Mouse (Mus musculus) stomach, postnatal 0 days (tissue): ENCODE data around the gene Luzp2. TPM values are rescaled to one million over a fixed set of nuclear protein-coding genes. Genes with fewer than 3 reads are reported as not detected.

ENCODE experiments used
- ATAC-seq: fragments of 200-750 bp; cut with Nextera tagmentation; 2 replicates; pipeline ENCODE4 v1.8.0; 2017; ENCODE audit not compliant: low FRiP score, low TSS enrichment
- DNase-seq: peaks from one replicate; pipeline ENCODE4 v3.0.0-alpha.2; 2016; ENCODE audit warnings: low spot score
- H3K27ac ChIP-seq: fragments of 300-500 bp; sonication (generic); replicated peaks from 2 replicates; pipeline ENCODE4 v1.5.1; 2014; ENCODE audit warnings: mild to moderate bottlenecking, control low read depth
- H3K27me3 ChIP-seq: fragments of 300-500 bp; sonication (generic); 2 replicates; pipeline ENCODE4 v1.6.1; 2014; ENCODE audit warnings: low read length; ENCODE audit not compliant: control insufficient read depth, insufficient read depth
- H3K36me3 ChIP-seq: fragments of 300-500 bp; sonication (generic); 2 replicates; pipeline ENCODE4 v1.6.1; 2014; ENCODE audit warnings: low read length, mixed read lengths; ENCODE audit not compliant: control insufficient read depth, insufficient read depth
- H3K4me1 ChIP-seq: fragments of 300-500 bp; sonication (generic); replicated peaks from 2 replicates; pipeline ENCODE4 v1.6.1; 2014; ENCODE audit warnings: antibody characterized with exemption; ENCODE audit not compliant: control insufficient read depth, insufficient read depth
- H3K4me2 ChIP-seq: fragments of 300-500 bp; sonication (generic); replicated peaks from 2 replicates; pipeline ENCODE4 v1.6.1; 2014; ENCODE audit warnings: low read depth, mild to moderate bottlenecking, control low read depth, moderate library complexity
- H3K4me3 ChIP-seq: fragments of 300-500 bp; sonication (generic); 2 replicates; pipeline ENCODE4 v1.5.1; 2014; ENCODE audit warnings: low read depth, low read length, control low read depth
- H3K9ac ChIP-seq: fragments of 300-500 bp; sonication (generic); 2 replicates; pipeline ENCODE4 v1.6.1; 2014; ENCODE audit warnings: mild to moderate bottlenecking, low read length, control low read depth, mixed read lengths
- H3K9me3 ChIP-seq: fragments of 300-500 bp; sonication (generic); 2 replicates; pipeline ENCODE4 v1.6.1; 2016; ENCODE audit warnings: low read length; ENCODE audit not compliant: control insufficient read depth
- CTCF ChIP-seq: IDR thresholded peaks from 2 replicates; pipeline ENCODE4 v1.5.1; 2016; ENCODE audit warnings: antibody characterized with exemption, low read depth, mild to moderate bottlenecking, moderate library complexity
- EP300 ChIP-seq: optimal IDR thresholded peaks from 2 replicates; pipeline ENCODE3; 2016; ENCODE audit warnings: antibody characterized with exemption
- WGBS: fragments of 180-500 bp; shearing (Covaris S2); extraction: QIAGEN DNeasy Blood & Tissue Kit; methylation state at CpG from one replicate; pipeline ENCODE4 v1.1.7; 2014; 5-methylcytosine and 5-hydroxymethylcytosine counted together
- polyA plus RNA-seq: library from polyadenylated mRNA; unstranded; fragments of >200 nt; fragmentation: Nextera tagmentation; extraction: Ambion mirVana; gene quantifications from 2 replicates; pipeline ENCODE4 v1.2.1, GENCODE M21; 2015

The Luzp2 gene
- polyA plus RNA-seq, 1 experiment from 2014 or later, result 0.35 TPM

GRCm38 (mm10) chr7:55188927-55189326 lies 353.6 kb downstream of the Luzp2 start:
- DNase-seq (no peak), ATAC-seq (no peak)
- Histone ChIP-seq H3K9ac (no peak overlapping the region), H3K27me3 (no peaks in the 10 kb centered on the region), H3K36me3 (no peaks in the 10 kb centered on the region), H3K4me1 (no peaks in the 10 kb centered on the region), H3K27ac (no peak overlapping the region), H3K4me3 (no peak overlapping the region), H3K4me2 (no peak overlapping the region), H3K9me3 (no peaks in the 10 kb centered on the region)
- no peak for TF ChIP-seq CTCF
- TF ChIP-seq EP300, result no peak
- 82% methylated on average over 10 of the region's 10 CpGs for WGBS

- ATAC-seq (no peak), DNase-seq (no peak)
- WGBS, result 68% methylated on average over 2 of the region's 2 CpGs
- H3K27ac ChIP-seq, result no peak overlapping the region
- TF ChIP-seq EP300 (no peak), CTCF (no peak)
- no peaks in the 10 kb centered on the region for H3K27me3 ChIP-seq
- no peak overlapping the region for H3K4me3 ChIP-seq
- no peak overlapping the region for H3K4me2 ChIP-seq
- no peaks in the 10 kb centered on the region for H3K4me1 ChIP-seq
- H3K9ac ChIP-seq, result no peak overlapping the region
- H3K36me3 ChIP-seq, result no peaks in the 10 kb centered on the region
- no peaks in the 10 kb centered on the region for H3K9me3 ChIP-seq
Measured at GRCm38 (mm10) chr7:55189496-55189895, 354.2 kb downstream of the Luzp2 start.

GRCm38 (mm10) chr7:55190655-55191054 lies 355.4 kb downstream of the Luzp2 start:
- no peaks in the 10 kb centered on the region for H3K9me3 ChIP-seq
- H3K27me3 ChIP-seq, result no peaks in the 10 kb centered on the region
- H3K4me1 ChIP-seq, result no peaks in the 10 kb centered on the region
- DNase-seq (no peak), ATAC-seq (no peak)
- 71% methylated on average over 3 of the region's 3 CpGs for WGBS
- no peak overlapping the region for H3K9ac ChIP-seq
- H3K4me3 ChIP-seq, result no peak overlapping the region
- H3K4me2 ChIP-seq, result no peak overlapping the region
- TF ChIP-seq CTCF (no peak), EP300 (no peak)
- no peak overlapping the region for H3K27ac ChIP-seq
- H3K36me3 ChIP-seq, result no peaks in the 10 kb centered on the region

DNA sequence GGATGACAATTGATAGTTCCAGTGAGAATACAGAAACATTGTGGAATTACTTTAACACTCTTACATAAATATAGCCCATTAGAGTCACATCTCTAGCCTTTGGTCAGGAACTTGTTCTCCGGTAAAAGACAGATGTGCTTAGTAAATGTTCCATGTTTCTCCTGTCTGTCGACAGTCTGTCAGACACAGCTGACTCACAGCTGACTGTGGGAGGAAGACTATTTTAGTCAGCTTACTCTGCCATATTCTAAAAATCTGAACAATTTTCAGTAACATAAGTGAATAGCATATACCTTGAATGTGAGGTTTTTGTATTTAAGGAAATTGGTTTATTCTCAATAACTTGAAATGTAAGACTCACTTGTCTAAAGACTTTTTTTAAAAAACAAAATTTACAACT lies 363.5 kb downstream of the Luzp2 start:
- no peaks in the 10 kb centered on the region for H3K4me1 ChIP-seq
- DNase-seq, result no peak
- no peak overlapping the region for H3K27ac ChIP-seq
- H3K4me3 ChIP-seq, result no peak overlapping the region
- no peaks in the 10 kb centered on the region for H3K9me3 ChIP-seq
- ATAC-seq, result no peak
- H3K9ac ChIP-seq, result no peak overlapping the region
- H3K36me3 ChIP-seq, result no peaks in the 10 kb centered on the region
- no peak overlapping the region for H3K4me2 ChIP-seq
- 81% methylated on average over 2 of the region's 2 CpGs for WGBS
- TF ChIP-seq CTCF (no peak), EP300 (no peak)
- no peaks in the 10 kb centered on the region for H3K27me3 ChIP-seq

- TF ChIP-seq EP300 (no peak), CTCF (no peak)
- Histone ChIP-seq H3K4me3 (no peak overlapping the region), H3K9ac (no peak overlapping the region), H3K36me3 (no peaks in the 10 kb centered on the region), H3K9me3 (no peaks in the 10 kb centered on the region), H3K27ac (no peak overlapping the region), H3K27me3 (no peaks in the 10 kb centered on the region), H3K4me1 (no peaks in the 10 kb centered on the region), H3K4me2 (no peak overlapping the region)
- DNase-seq (no peak), ATAC-seq (no peak)
- WGBS, result 74% methylated on average over 2 of the region's 2 CpGs
Measured at GRCm38 (mm10) chr7:55222997-55223396, 387.7 kb downstream of the Luzp2 start.

DNA sequence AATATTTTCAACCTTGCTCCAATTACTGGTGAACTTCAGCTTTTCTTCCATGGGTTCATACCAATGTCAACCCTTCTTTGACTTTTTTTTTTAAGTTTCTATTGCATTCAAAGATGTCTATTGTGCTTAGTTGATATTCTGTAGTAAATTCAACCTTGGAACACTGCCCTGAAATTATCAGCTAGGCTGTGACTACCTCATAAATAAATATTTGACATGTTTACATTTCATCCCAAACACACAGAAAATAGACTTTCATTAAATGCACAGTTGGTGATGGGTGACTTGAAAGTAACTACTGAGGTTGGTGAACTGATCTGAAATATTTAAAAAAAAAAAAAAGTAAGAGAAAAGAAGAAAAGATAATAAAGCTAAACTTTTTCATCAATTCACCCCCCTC lies 394.1 kb downstream of the Luzp2 start:
- Histone ChIP-seq H3K9ac (no peak overlapping the region), H3K4me3 (no peak overlapping the region), H3K4me1 (no peaks in the 10 kb centered on the region), H3K4me2 (no peak overlapping the region), H3K36me3 (no peaks in the 10 kb centered on the region), H3K27me3 (no peaks in the 10 kb centered on the region), H3K27ac (no peak overlapping the region), H3K9me3 (no peaks in the 10 kb centered on the region)
- TF ChIP-seq EP300 (no peak), CTCF (no peak)
- no peak for ATAC-seq
- DNase-seq, result no peak
